Mouse (Mus musculus): ENCODE data around the gene Tbc1d9. TPM values are rescaled to one million over a fixed set of nuclear protein-coding genes. Genes with fewer than 3 reads are reported as not detected.

Gene Tbc1d9
- under 1 TPM; 0.87 to 0.96 TPM for total RNA-seq (2021)
- long read RNA-seq, experiment 1: 0 reads
- long read RNA-seq, experiment 2, partial matches to known transcripts: 0 of 1 reads
- long read RNA-seq, experiment 2, other reads (novel, unspliced or antisense): 1 of 1 reads

GRCm38 (mm10) chr8:83165235-83165930 is at the start of gene Tbc1d9:
TSS of gene Tbc1d9 (plus strand) at chr8:83165352.
- DNase-seq: peak; percentile 58

GRCm38 (mm10) chr8:83135086-83135485 is 30.1 kb upstream of the Tbc1d9 start:
- DNase-seq: no peak

- no peak for DNase-seq
Measured at GRCm38 (mm10) chr8:83140068-83140467, 25.1 kb upstream of the Tbc1d9 start.

GRCm38 (mm10) chr8:83140701-83141111 is 24.4 kb upstream of the Tbc1d9 start:
- no peak for DNase-seq

GRCm38 (mm10) chr8:83141358-83141757 is 23.8 kb upstream of the Tbc1d9 start:
- no peak for DNase-seq

GRCm38 (mm10) chr8:83144601-83145000 is 20.6 kb upstream of the Tbc1d9 start:
- no peak for DNase-seq

GRCm38 (mm10) chr8:83145421-83145820 is 19.7 kb upstream of the Tbc1d9 start:
- no peak for DNase-seq

GRCm38 (mm10) chr8:83149124-83149523 is 16.0 kb upstream of the Tbc1d9 start:
- DNase-seq: no peak

- DNase-seq: no peak
Measured at GRCm38 (mm10) chr8:83152055-83152454, 13.1 kb upstream of the Tbc1d9 start.

- DNase-seq: no peak
Measured at GRCm38 (mm10) chr8:83152470-83152869, 12.7 kb upstream of the Tbc1d9 start.

GRCm38 (mm10) chr8:83155110-83155509 is 10.0 kb upstream of the Tbc1d9 start:
- DNase-seq: no peak

GRCm38 (mm10) chr8:83158971-83159370 is 6.2 kb upstream of the Tbc1d9 start:
- DNase-seq: no peak

- no peak for DNase-seq
Measured at GRCm38 (mm10) chr8:83159615-83160014, 5.5 kb upstream of the Tbc1d9 start.

GRCm38 (mm10) chr8:83160613-83161012 is 4.5 kb upstream of the Tbc1d9 start:
- no peak for DNase-seq

GRCm38 (mm10) chr8:83165931-83166867 is 1.0 kb downstream of the Tbc1d9 start, which contains the start of gene Gm10645:
TSS of gene Gm10645 (minus strand) at chr8:83166170.
- DNase-seq: peak; percentile 27

GRCm38 (mm10) chr8:83167932-83168331 is 2.8 kb downstream of the Tbc1d9 start:
- no peak for DNase-seq

- DNase-seq: no peak
Measured at GRCm38 (mm10) chr8:83169127-83169526, 4.0 kb downstream of the Tbc1d9 start.

- DNase-seq: no peak
Measured at GRCm38 (mm10) chr8:83169709-83170108, 4.6 kb downstream of the Tbc1d9 start.

GRCm38 (mm10) chr8:83170894-83171293 is 5.7 kb downstream of the Tbc1d9 start:
- no peak for DNase-seq

GRCm38 (mm10) chr8:83175680-83176079 is 10.5 kb downstream of the Tbc1d9 start:
- no peak for DNase-seq

- no peak for DNase-seq
Measured at GRCm38 (mm10) chr8:83176785-83177184, 11.6 kb downstream of the Tbc1d9 start.

- no peak for DNase-seq
Measured at GRCm38 (mm10) chr8:83177317-83178195, 12.4 kb downstream of the Tbc1d9 start.

All from gastrocnemius, postnatal 25 days (tissue).